Mouse (Mus musculus): ENCODE results near the gene P2rx6. TPM values are rescaled to one million over a fixed set of nuclear protein-coding genes. Genes with fewer than 3 reads are reported as not detected.
"Not testable (repeated sequence)": the region's sequence is repeated elsewhere in the genome, so short reads cannot be mapped to it uniquely, and the experiment has no call there.

Gene P2rx6
- total RNA-seq, 2 experiments from 2014 or later: 1.0 to 1.2 TPM

DNA sequence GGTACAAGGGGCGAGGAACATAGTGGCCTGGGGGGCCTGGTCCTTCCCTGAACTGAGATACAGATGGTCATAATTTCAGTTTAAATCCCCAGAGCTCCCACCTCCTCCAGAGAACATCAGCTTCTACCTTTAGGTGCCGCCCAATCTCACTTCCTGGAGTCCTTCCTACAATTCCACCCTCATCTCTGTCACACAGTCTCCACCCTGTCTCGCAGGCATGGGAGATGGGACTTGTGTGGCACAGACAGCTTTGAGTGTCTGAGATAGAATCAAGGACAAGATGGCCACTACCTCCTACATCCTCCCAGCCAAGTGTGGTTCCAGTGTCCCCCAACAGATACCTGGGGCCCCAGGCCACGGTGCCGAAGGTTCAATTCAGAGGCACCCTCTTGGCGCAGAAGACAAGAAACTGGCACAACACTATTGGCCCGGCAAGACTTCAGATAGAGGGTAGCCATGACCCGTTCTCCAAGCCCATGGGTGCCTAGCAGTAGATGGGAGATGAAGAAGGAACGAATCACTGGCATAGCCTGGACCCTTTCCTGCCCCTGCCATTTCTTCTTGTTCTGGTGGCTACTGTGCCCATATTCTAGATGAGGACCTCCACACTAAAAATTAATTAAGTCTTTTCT is 2.2 kb upstream of the P2rx6 start:
- no peak for DNase-seq (ENCODE audit: low spot score in 2 of 2)

DNA sequence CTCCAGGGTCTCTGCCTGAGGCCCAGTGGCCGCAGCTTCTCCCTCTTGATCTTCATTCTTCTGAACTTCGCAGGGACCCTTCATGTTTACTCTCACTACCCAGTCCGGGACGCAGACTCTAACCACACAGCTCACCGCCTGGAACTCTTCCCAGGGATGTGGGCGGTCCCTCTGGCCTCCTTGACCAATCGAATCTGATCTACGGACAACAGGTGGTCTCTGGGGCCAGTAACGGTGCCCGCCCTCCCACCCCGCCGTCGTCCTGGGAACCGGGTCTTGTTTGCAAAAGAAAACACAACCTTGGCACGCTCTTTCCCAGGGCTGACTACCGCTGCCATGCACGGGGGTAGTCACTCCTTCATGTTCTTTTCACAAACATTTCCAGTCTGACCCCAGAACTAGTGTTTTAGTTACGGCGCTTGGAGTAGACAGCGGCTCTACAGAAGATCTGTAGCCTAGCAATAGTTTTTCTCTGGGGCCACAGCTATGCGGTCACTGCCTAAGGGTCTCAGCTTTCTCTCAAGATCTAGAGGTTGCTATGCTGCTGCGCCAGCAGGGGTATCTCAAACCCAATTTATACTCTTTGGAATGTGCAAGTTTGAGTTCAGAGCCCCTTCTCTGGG is 446 bp upstream of the P2rx6 start, which contains the start of gene Lrrc74b:
Gene Lrrc74b (minus strand): TSS at position 120 of the 623 bp plus-strand sequence.
- DNase-seq (ENCODE audit: low spot score in 2 of 2): no peak

DNA sequence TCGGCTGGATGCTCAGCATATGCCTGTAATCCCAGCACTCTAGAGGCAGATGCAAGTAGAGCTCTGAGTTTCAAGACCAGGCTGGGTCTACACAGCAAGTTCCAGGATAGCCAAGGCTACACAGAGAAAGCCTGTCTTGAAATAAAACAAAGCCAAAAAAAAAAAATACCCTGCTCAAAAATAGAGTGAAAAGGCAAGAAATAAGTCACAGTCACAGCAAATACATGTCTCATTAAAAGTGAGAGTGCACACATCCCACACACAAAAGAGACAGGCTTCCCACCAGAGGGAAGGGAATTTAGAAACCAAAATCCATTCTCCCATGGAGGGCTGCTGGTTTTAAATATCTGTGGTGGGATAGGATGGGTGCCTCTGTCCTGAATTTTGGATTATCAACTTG is 1.9 kb downstream of the P2rx6 start:
- DNase-seq (ENCODE audit: low spot score in 2 of 2): no peak

DNA sequence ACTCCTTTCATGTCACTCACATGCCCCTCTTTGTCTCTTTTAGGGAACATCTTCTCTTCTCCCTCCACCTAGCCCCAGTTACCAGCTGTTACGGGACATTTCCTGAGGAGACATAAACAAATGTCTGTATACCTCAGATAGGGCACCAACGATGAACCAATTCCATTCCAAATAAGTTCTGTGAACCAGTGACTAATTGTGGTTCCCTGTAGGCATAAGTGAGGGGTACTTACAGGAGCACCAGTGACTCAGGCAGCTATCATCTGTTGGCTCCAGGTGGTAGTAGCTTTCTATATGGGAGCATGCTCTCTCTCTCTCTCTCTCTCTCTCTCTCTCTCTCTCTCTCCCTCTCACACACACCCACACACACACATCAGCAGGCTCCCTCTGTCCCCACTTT is 2.5 kb downstream of the P2rx6 start:
- DNase-seq (ENCODE audit: low spot score in 2 of 2): no peak

DNA sequence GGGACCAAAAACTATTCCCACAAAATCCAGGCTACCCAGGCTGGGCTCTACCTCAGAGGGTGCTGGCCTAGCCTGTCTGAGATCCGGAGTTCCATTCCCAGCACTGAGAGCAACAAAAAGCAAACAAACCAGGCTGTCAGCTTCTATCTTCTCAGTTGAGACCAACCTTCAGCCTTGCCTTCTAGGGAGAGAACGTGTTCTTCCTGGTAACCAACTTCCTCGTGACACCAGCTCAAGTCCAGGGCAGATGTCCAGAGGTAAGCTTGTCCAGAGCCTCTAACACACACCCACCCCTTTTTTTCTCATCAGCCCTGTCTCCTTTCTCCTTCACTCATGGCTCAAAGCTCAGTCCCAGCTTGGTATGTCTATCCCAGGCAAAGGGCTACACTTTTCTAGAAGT is 3.1 kb downstream of the P2rx6 start:
- DNase-seq (ENCODE audit: low spot score in 2 of 2): no peak

DNA sequence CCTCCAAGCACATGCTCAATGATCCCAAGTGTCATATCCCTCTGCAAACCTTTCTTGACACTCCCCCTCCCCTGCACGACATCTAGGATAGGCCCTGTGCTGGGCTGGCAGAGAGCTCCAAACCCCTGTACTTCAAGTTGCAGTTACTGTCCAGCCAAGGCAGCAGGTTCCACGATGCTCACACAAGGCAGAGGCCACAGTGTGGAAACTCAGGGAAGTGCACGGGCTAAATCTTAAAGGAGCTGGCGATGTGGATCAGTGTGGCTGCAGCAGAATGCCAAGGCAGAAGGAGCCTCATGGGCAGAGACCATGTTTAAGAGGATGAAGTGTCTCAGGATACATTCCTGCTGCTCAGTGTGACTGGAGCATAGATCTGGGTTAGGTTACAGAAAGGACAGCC is 4.5 kb downstream of the P2rx6 start:
- no peak for DNase-seq (ENCODE audit: low spot score in 2 of 2)

DNA sequence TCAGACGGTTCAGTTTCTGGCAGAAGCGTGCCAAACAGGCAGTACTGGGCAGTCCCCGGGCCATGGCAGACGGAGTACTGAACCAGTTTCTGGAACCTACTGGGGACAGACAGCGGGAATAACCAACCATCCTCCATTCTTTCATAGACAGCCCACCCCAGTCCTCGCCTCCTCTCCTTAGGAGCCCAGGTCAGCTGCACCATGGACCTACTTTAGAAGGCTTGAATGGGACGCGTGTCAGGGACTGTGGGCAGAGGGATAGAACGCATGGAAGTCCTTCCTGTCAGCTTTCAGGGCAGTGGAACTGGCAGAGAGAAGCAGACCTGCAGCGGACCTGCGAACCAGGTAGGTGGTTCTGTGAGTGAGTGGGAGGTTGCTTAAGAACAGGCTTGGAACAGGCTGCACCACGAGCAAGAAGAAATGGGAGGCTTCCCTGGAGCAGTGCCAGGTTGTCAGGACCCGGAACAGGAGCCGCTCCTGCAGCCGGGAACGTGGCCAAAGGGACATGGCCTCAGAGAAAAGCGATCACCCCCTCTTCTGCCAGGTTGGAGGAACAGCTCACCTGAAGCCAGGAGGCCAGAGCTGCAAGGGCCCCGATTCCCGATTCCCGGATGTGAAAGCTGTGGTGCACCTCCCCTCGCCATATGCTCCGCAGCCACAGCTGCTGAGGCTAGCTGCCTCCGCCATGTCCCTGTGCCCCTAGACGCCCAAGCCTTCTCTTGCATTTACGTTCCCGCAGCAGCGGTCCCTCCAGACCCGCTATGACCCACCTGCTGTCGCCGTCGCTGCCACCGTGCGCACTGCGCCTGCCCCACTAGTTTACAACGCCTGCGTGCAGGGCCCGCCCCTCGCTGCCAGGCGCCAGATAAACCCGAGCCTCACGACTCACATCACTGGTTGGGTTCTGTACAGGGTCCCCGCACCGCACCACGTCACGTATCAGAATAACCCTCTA is 14.5 kb downstream of the P2rx6 start:
- DNase-seq (ENCODE audit: low spot score in 2 of 2): peak; percentile 67 to 86

DNA sequence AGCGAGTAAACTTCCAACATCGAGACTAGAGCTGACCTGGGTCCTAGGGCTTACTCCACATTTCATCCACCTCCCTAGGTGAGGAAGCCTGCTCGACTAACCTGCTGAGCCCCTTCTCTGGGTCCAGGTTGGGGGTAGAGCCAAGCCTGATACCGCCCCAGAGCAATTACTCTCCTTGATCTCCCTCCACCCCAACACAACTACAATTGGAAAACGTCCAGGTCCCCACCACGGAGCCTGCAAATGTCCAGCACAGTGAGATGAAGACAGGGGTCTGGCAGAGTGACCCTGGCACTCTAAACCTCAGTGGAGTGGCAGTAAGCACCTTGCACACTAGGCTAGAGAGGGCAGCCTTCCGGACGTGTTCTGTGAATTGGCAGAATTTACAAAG is 15.1 kb downstream of the P2rx6 start:
- no peak for DNase-seq (ENCODE audit: low spot score in 2 of 2)

DNA sequence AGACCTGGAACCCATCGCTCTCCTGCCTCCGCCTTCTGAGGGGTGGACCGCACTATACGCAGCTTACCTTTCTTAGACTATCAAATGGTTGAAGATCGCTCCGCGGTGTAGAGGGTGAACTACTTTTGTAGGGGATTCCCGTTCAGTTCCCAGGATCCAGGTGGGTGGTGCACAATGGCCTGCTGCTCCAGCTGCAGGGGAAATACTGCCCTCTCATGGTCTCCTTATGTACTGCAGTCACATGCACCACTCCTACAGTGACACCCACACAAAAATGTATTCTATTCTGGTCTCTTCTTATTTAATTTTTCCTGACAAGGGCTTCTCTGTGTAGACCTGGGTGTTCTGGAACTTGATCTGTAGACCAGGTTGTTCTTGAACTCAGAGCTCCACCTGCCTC is 21.4 kb downstream of the P2rx6 start, which contains the start of gene Slc7a4:
Gene Slc7a4 (minus strand): TSS at position 151 of the 400 bp plus-strand sequence.
- no peak for DNase-seq (ENCODE audit: low spot score in 2 of 2)

DNA sequence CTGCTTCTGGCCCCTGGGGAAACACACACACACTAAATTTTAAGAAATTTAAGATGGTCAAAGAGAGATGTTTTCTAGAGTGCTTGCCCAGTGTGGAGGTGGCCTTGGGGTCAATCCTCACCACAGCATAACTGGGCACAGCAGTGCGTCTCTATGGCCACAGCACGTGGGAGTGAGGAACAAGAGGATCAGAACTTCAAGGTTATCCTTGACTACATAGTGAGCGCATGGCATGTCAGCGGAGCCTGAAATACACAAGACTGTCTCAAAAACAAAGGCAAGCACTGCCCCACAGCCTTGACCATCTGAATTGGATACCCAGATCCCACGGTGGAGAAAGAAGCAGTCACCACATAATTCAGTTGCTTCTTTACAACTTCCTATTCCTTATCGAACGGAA is 22.9 kb downstream of the P2rx6 start:
- DNase-seq (ENCODE audit: low spot score in 2 of 2): no peak

DNA sequence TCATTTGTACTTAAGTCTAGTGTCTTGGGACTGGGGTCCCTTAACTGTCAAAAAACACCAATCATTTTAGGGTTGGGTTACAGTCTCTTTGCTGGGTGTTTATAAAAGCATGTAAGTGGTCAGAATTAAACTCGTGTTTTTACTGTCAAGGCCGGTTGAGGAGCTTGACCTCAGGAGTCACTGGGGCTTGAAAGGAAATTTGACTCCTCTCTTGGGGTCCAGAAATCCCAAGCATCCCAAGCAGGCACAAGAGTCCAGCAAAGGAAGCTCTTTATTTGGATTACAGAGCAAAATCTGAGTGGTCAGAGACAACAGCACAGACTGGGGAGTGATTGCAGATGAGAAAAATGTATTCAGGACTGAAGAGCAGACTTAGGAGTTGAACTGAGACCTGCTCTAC is 29.0 kb downstream of the P2rx6 start:
- no peak for DNase-seq (ENCODE audit: low spot score in 2 of 2)

DNA sequence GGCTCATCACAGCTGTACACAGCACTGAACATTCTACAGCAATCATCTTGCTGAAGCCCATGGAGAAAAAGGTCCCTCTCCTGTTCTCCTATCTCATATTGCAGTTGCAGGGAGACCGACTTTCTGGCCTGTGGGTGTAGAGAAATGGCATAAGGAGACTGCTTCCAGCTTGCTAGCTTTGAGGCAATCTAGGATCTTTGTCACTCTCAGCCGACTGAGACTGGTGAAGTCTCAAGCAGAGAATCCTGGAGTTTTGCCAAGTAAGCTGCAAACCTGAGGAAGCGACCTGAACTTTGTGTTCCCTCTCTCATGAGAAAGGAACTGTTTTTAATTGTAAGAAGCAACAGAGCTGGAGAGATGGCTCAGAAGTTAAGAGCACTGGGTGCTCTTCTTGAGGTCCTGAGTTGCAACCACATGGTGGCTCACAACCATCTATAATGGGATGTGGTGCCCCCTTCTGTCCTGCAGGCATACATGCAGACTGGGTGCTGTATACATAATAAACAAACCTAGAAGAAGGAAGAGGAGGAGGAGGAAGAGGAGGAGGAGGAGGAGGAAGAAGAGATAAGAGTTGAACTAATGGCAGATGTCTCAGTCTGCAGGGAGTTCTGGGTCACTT is 39.4 kb downstream of the P2rx6 start:
- no peak for DNase-seq (ENCODE audit: low spot score in 2 of 2)

DNA sequence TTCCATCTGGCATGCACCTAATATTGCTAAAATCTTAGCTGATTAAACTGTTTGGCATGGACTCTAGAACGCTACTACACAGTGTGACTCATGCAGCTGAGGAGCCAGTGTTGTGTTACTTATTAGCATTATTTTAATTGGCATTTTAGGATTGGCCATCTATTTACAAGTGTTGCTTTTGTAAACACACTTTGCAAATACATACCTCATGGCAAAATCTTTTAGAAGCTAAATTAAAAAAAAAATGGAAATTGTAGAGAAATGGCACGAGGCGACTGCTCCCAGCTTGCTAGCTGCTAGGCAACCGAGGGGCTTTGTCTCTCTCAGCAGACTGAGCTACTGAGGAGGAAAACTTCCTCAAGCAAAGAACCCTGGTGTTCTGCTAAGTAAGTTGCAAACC is 43.3 kb downstream of the P2rx6 start:
- no peak for DNase-seq (ENCODE audit: low spot score in 2 of 2)

DNA sequence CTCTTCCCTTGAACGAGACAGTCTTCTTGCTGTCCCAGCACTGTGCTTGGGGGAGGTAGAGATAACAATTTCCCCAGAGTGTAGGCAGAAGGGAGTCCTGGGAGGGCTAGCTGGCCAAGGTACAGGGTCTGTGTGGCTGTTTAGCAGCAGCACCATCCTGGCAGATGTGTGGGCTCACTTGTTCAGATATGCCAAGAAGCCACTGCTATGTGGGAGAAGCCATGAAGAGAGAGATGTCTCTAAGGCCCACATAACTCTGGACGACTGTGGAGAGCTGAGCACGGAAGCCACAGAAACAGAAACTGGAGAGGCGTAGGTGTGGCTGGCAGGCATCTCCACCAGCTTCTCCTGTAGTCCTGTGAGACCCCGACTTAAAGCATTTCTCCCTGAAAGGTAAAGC is 44.0 kb downstream of the P2rx6 start:
- no peak for DNase-seq (ENCODE audit: low spot score in 2 of 2)

DNA sequence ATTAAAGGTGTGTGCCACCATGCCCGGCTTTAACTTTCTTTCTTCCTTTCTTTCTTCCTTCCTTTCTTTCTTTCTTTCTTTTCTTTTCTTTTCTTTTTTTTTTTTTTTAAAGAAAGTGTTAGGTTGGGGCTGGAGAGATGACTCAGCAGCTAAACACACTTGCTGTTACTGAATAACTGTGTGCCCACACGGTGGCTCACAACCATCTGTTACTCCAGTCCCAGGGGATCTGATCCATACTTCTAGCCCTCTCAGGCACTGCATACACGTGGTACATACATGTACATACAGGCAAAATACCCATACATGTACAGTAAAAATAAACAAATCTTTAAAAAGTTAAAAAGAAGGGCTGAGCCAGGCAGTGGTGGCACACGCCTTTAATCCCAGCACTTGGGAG is 49.7 kb downstream of the P2rx6 start:
- peak; percentile 46 to 62 for DNase-seq (ENCODE audit: low spot score in 2 of 2)

DNA sequence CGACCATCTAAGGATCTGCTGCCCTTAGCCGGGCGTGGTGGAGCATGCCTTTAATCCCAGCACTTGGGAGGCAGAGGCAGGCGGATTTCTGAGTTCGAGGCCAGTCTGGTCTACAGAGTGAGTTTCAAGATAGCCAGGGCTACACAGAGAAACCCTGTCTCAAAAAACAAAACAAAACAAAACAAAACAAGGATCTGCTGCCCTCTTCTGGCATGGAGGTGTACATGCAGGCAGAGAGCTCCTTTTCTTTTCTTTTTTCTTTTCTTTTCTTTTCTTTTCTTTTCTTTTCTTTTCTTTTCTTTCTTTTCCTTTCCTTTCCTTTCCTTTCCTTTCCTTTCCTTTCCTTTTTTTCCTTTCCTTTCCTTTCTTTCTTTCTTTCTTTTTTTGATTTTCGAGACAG is 53.1 kb downstream of the P2rx6 start:
- DNase-seq (ENCODE audit: low spot score in 2 of 2): not testable (repeated sequence)

DNA sequence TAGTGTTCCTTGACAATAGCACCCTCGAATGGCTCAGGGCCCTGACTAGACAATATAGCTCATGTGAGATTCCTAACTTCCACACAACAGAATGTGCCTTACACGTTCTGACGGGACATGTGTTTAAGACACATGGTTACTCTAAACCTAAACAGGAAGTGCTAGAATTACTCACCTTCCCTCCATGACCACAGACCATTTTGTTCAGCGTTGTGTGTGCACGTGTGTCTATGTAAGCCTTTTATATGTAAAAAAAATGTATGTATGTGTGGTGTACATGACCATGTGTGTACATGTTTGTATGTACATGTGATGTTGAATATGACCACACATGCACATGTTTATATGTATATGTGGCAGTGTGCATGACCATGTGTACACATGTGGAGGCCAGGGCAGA is 54.5 kb downstream of the P2rx6 start:
- no peak for DNase-seq (ENCODE audit: low spot score in 2 of 2)

DNA sequence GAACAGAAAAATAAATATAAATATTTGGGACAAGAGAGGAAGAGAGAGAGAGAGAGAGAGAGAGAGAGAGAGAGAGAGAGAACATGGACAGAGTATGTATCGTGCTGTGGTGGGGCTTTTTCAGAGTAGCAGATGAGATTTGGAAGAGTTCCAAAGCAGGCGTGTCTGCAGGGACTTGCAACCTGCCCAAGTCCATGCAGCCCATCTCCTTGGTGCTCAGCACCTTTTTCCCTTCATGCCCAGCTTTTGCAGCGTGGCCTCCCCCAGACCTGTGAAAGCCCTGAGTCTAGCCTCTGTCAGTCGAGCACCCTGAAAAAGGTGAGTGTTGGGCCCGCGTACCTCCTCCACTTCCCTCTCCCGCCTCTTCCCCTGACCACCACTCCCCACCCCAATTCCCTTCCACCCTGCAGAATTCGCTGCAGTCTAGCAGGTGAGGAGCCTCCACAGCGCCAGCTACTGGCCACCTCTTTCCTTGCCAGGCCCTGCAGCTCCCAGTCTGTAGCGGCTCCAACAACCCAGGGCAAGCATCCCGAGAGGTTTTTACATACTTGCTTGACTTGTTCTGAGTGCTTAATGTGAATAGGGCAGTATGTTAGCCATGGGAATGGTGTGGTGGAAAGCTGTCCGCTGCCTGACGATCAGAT is 56.4 kb downstream of the P2rx6 start:
- peak in 1 of 2 experiments; percentile 62 for DNase-seq (ENCODE audit: low spot score in 2 of 2)

DNA sequence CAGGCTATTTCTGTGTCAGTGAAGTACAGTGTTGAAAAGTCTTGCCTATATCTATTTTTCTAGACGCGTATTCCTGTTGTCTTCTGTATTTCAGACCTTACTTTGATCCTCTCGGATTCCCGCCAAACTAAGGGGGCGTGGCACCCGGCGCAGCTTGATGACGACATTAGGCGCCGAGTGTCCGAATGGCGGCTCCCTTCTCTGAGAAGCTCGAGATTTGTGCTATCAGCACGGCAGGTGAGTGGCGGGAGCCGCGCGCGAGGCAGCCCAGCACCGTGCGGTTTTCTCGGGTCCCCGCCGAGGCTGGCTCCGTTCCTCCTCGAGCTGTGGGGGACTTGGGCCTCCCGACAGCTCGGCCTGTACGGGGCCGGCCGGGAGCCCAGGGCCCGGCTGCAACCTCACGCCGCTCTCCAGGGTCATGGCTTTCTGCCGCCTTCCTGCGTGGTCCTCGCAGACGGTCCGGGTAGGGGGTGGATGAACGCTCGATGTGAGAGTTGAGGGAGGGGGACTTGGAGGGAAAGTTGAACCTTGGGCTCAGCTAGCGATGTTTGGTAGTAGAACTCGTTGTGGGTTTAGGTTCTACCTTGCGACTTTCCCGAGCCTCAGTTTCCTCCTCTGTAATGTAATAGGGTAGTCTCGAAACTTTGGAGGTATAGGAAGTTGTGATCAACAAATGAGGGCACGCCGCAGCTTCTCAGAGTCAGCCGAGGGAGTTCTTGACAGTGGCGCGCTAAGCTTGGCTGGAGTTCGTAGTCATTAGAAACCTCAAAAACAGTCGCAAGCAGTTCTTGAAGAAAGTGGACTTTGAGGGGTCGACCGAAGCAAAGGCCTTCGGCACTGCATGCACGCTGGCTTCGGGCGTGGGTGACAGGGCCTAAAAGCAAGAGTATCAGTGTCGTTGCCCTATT is 57.8 kb downstream of the P2rx6 start, which contains the start of gene Smpd4:
Gene Smpd4 (plus strand): TSS at position 157 of the 908 bp plus-strand sequence.
- DNase-seq (ENCODE audit: low spot score in 2 of 2): peak; percentile 77 to 93

DNA sequence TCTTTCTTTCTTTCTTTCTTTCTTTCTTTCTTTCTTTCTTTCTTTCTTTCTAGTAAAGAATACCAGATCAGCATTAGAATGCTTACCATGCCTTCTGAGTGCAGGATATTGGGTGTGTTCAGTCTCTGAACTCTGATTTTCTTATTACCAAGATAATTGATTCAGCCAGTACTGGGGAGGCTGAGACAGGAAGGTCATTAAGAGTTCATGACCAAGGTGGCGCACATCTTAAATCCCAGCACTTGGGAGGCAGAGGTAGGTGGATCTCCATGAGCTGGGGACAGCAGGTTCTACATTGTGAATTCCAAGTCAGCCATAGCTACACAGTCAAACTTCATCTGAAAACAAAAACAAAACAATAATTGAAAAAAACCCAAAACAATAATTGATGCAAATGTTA is 60.3 kb downstream of the P2rx6 start:
- no peak for DNase-seq (ENCODE audit: low spot score in 2 of 2)

All from layer of hippocampus, adult 18-20 months (tissue).